Mouse (Mus musculus): Measurements from ENCODE around the gene Tmbim6. TPM values are rescaled to one million over a fixed set of nuclear protein-coding genes. Genes with fewer than 3 reads are reported as not detected.

Gene Tmbim6
- polyA plus RNA-seq (2012; rRNA removed) (216 and 283 TPM in 2 replicates), polyA plus RNA-seq (2014; fragmentation: Nextera tagmentation; extraction: Ambion mirVana) (296 and 305 TPM in 2 replicates)

GRCm38 (mm10) chr15:99392486-99393385 is at the start of gene Tmbim6:
Gene Tmbim6, plus strand, starts transcription at chr15:99392882.
- peaks cover 24% of the 10 kb centered on the region for H3K4me1 ChIP-seq (ENCODE audit: control insufficient read depth, insufficient read depth, low read length)
- H3K4me3 ChIP-seq (replicated peaks; ENCODE audit: low read length), result peak within 1 kb of the TSS; percentile 85
- H3K36me3 ChIP-seq (ENCODE audit: control insufficient read depth, insufficient read depth, low read length), result no peaks in the 10 kb centered on the region
- peak; percentile 99 for ATAC-seq (ENCODE audit: low FRiP score, low read depth)
- peak within 1 kb of the TSS; percentile 85 for H3K9ac ChIP-seq (ENCODE audit: low read depth, low read length, severe bottlenecking)
- peak within 1 kb of the TSS; percentile 88 for H3K27ac ChIP-seq (replicated peaks; ENCODE audit: low read depth, low read length)
- WGBS, result under 1% methylated on average over 51 of the region's 51 CpGs
- peak within 1 kb of the TSS; percentile 88 for H3K4me2 ChIP-seq (replicated peaks; ENCODE audit: low read depth, low read length, severe bottlenecking)
- no peaks in the 10 kb centered on the region for H3K27me3 ChIP-seq (ENCODE audit: control insufficient read depth, insufficient read depth, low read length)
- peak; percentile 79; the same call in 1 of the 2 replicates for TF ChIP-seq POLR2A (IDR thresholded peaks at IDR 0.05; ENCODE audit: borderline replicate concordance, extremely low read depth, insufficient read depth, insufficient read length)
- H3K9me3 ChIP-seq (ENCODE audit: control insufficient read depth, low read length), result no peaks in the 10 kb centered on the region
- peak; percentile 100 for DNase-seq (ENCODE audit: low spot score)

DNA sequence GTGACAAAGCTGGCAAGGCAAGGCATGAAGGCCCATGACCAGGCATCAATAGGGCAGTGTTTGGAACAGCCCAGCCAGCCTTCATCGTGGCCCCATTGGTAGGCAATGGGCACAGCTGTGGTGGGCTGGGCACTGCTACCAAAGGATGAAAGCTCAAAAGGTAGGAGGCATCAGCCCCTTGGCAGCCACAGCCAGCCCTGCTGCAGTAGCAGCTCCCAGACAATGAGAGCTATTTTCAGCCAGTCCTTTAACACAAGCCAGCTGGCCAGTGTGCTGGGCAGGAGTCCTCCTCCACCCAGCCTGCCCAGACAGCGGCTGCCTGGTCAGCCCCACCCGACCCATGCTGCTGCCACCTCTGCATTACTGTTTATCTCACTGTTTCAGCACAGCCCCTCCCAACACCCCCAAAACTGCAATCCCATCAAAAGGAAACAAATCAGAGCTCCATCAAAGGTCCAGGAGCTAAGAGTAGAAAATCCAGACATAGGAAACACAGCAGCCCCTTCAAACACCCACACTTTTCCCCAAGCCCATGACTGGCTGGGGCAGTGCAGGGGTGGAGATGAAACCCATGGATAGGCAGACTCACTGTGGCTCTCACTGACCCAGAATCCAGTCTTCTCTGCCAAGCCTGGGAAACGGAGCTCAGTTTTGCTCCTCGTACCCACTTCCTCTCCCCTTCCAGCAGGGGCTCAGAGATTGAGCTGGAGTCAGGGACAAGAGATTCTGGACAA is 49.1 kb upstream of the Tmbim6 start:
- 17% methylated on average over 5 of the region's 5 CpGs for WGBS
- H3K9me3 ChIP-seq (ENCODE audit: control insufficient read depth, low read length), result no peaks in the 10 kb centered on the region
- H3K27me3 ChIP-seq (ENCODE audit: control insufficient read depth, insufficient read depth, low read length), result no peaks in the 10 kb centered on the region
- H3K4me3 ChIP-seq (replicated peaks; ENCODE audit: low read length), result no peak overlapping the region
- TF ChIP-seq POLR2A (IDR thresholded peaks at IDR 0.05; ENCODE audit: borderline replicate concordance, extremely low read depth, insufficient read depth, insufficient read length), result no peak
- DNase-seq (ENCODE audit: low spot score) (no peak), ATAC-seq (ENCODE audit: low FRiP score, low read depth) (peak; percentile 32; the same call in 1 of the 2 replicates)
- H3K4me1 ChIP-seq (ENCODE audit: control insufficient read depth, insufficient read depth, low read length), result peaks cover 56% of the 10 kb centered on the region
- peak overlapping the region; percentile 19 for H3K4me2 ChIP-seq (replicated peaks; ENCODE audit: low read depth, low read length, severe bottlenecking)
- peak overlapping the region; percentile 8; the same call in 1 of the 2 replicates for H3K9ac ChIP-seq (ENCODE audit: low read depth, low read length, severe bottlenecking)
- peak overlapping the region; percentile 79 for H3K27ac ChIP-seq (replicated peaks; ENCODE audit: low read depth, low read length)
- no peaks in the 10 kb centered on the region for H3K36me3 ChIP-seq (ENCODE audit: control insufficient read depth, insufficient read depth, low read length)

DNA sequence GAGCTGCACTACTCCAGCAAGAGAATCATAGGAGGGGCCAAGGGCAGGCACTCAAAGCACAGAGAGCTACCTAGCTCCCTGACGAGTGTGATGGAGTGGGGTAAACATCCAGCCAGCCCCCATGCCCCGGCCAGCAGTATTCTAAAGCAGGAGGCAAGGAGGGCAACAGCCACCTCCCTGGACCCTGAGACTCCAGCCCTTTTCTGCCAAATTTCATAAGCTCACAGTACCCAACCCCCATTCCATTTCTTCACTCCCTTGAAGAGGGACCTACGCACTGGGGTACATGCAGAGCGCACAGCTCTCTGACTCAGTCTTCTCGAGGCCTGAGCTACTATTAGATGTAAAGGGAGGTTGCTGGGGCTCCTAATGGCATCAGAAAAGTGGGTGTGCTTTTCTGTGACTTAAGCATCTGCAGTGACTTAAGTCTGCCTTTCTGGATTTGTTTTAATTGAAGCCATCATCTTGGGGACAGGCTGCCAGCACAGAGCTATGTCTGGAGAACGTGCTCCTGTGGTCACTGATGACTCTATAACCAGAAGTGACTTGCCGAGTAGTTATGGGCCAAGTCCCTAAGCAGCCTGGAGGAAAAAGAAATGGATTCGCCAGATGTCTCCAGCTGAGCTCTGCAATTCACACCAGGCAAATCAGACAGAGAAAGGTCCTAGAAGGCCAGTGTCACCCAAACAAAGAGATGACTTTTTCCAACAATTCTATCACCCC is 48.4 kb upstream of the Tmbim6 start:
- Histone ChIP-seq H3K27ac (replicated peaks; ENCODE audit: low read depth, low read length) (peak overlapping the region; percentile 79), H3K27me3 (ENCODE audit: control insufficient read depth, insufficient read depth, low read length) (no peaks in the 10 kb centered on the region), H3K36me3 (ENCODE audit: control insufficient read depth, insufficient read depth, low read length) (no peaks in the 10 kb centered on the region), H3K9ac (ENCODE audit: low read depth, low read length, severe bottlenecking) (no peak overlapping the region), H3K9me3 (ENCODE audit: control insufficient read depth, low read length) (no peaks in the 10 kb centered on the region), H3K4me2 (replicated peaks; ENCODE audit: low read depth, low read length, severe bottlenecking) (no peak overlapping the region), H3K4me3 (replicated peaks; ENCODE audit: low read length) (no peak overlapping the region), H3K4me1 (ENCODE audit: control insufficient read depth, insufficient read depth, low read length) (peaks cover 52% of the 10 kb centered on the region)
- peak; percentile 64; the same call in 1 of the 2 replicates for ATAC-seq (ENCODE audit: low FRiP score, low read depth)
- peak; percentile 34 for DNase-seq (ENCODE audit: low spot score)
- 37% methylated on average over 8 of the region's 8 CpGs for WGBS
- TF ChIP-seq POLR2A (IDR thresholded peaks at IDR 0.05; ENCODE audit: borderline replicate concordance, extremely low read depth, insufficient read depth, insufficient read length), result no peak

DNA sequence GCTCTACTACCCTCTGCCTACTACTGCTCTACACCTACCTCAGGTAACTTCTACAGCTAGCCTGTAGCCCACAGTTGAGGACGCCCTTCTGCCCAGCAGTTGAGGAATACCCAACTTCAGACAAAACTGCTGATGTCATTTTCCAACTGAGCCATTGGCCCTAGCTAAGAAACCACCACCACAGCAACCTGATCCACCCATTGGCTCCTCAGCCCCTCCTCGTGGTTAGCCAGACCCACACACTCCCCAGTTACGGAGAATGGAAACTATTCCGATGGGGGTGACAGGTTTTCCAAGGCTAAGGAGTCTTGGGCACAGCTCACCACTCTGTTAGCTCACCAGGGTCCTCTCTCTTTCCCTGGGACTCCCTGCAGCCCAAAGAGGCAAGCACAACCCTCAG is 47.7 kb upstream of the Tmbim6 start:
- ATAC-seq (ENCODE audit: low FRiP score, low read depth), result peak; percentile 45; the same call in 1 of the 2 replicates
- TF ChIP-seq POLR2A (IDR thresholded peaks at IDR 0.05; ENCODE audit: borderline replicate concordance, extremely low read depth, insufficient read depth, insufficient read length), result no peak
- no peak overlapping the region for H3K4me2 ChIP-seq (replicated peaks; ENCODE audit: low read depth, low read length, severe bottlenecking)

More for the DNA sequence above, 47.7 kb upstream of the Tmbim6 start:
- Histone ChIP-seq H3K9ac (ENCODE audit: low read depth, low read length, severe bottlenecking) (no peak overlapping the region), H3K4me1 (ENCODE audit: control insufficient read depth, insufficient read depth, low read length) (peaks cover 53% of the 10 kb centered on the region), H3K9me3 (ENCODE audit: control insufficient read depth, low read length) (no peaks in the 10 kb centered on the region), H3K27me3 (ENCODE audit: control insufficient read depth, insufficient read depth, low read length) (no peaks in the 10 kb centered on the region), H3K4me3 (replicated peaks; ENCODE audit: low read length) (no peak overlapping the region), H3K36me3 (ENCODE audit: control insufficient read depth, insufficient read depth, low read length) (no peaks in the 10 kb centered on the region), H3K27ac (replicated peaks; ENCODE audit: low read depth, low read length) (peak overlapping the region; percentile 79)
- 42% methylated on average over 4 of the region's 4 CpGs for WGBS
- no peak for DNase-seq (ENCODE audit: low spot score)

Data from limb, embryonic 14.5 days (tissue).